In genomic region chr5:85795531-85796197, GRCm38 (mm10) we compare ENCODE assay signal across 15 mouse cellular contexts.
A peak's percentile ranks its signal among the peaks of the same experiment; 100 is the strongest.
DNase-seq lines count a peak whose midpoint lies in the region.
"Had no signal": no experiment of that assay in that cellular context is flagged by ENCODE, and none has a peak within 500 bp of the region (broad histone marks: within the 10 kb centered on the region; RNA-seq: fewer than 3 reads in every experiment).

No protein-coding gene starts in this region.

- intact Hi-C loops in left cerebral cortex, postnatal 4 days (cut with DNase I) = no loop called here

- peak; percentile 3 to 13 for DNase-seq in frontal cortex, postnatal 36 days (ENCODE audit: low spot score in 2 of 2)
- no peak for DNase-seq in frontal cortex, postnatal 10 days (ENCODE audit: low spot score in 2 of 2)
- DNase-seq in left cerebral cortex, adult 11 months (ENCODE audit: low spot score) = peak; percentile 12
- no peak for DNase-seq in left cerebral cortex, postnatal 4 days
- peak; percentile 39 for DNase-seq in retina, postnatal 1 day
- DNase-seq in retina, embryonic 14.5 days (ENCODE audit: low spot score) = no peak
- DNase-seq in right cerebral cortex, postnatal 36 days (ENCODE audit: low spot score in 2 of 2) = peak; percentile 5 to 8
- no peak for DNase-seq in kidney, postnatal 14 days
- DNase-seq: adrenal gland, postnatal 10 days; cerebellum, adult 18-20 months; kidney, adult 9 months; kidney, postnatal 4 days; liver; lung, adult 18-20 months; thymus, adult 2 months had no signal

Comparison
In these comparisons a context has a peak if more than half of its experiments do, and no peak if none do; other contexts are left out.
1. DNase-seq: peak in frontal cortex, postnatal 36 days (2 of 2), left cerebral cortex, adult 11 months (single experiment), retina, postnatal 1 day (single experiment) and right cerebral cortex, postnatal 36 days (2 of 2); none in frontal cortex, postnatal 10 days (0 of 2), left cerebral cortex, postnatal 4 days (single experiment), retina, embryonic 14.5 days (single experiment) and kidney, postnatal 14 days (single experiment).